Mouse (Mus musculus) forebrain, postnatal 0 days (tissue): ENCODE data around the gene Slc16a6. TPM values are rescaled to one million over a fixed set of nuclear protein-coding genes. Genes with fewer than 3 reads are reported as not detected.
A peak's percentile ranks its signal among the peaks of the same experiment; 100 is the strongest.

Experiments used
- ATAC-seq: fragments of 200-750 bp; cut with Nextera tagmentation; 2 replicates; pipeline ENCODE4 v1.8.0; 2017; ENCODE audit warnings: mild to moderate bottlenecking, moderate library complexity
- DNase-seq: peaks from one replicate; pipeline ENCODE4 v3.0.0-alpha.2; 2015
- H3K27ac ChIP-seq: fragments of 300-500 bp; sonication (generic); 2 replicates; pipeline ENCODE4 v1.5.1; 2014; ENCODE audit warnings: low read depth, mild to moderate bottlenecking, antibody characterized with exemption, low read length, moderate library complexity, mixed read lengths
- H3K27me3 ChIP-seq: fragments of 300-500 bp; sonication (generic); 2 replicates; pipeline ENCODE4 v1.6.1; 2014; ENCODE audit warnings: mild to moderate bottlenecking, low read length, mixed read lengths; ENCODE audit not compliant: insufficient read depth
- H3K36me3 ChIP-seq: fragments of 300-500 bp; sonication (generic); 2 replicates; pipeline ENCODE4 v1.6.1; 2014; ENCODE audit warnings: mild to moderate bottlenecking, moderate library complexity; ENCODE audit not compliant: insufficient read depth
- H3K4me1 ChIP-seq: fragments of 300-500 bp; sonication (generic); 2 replicates; pipeline ENCODE4 v1.6.1; 2014; ENCODE audit warnings: antibody characterized with exemption; ENCODE audit not compliant: insufficient read depth
- H3K4me2 ChIP-seq: fragments of 300-500 bp; sonication (generic); 2 replicates; pipeline ENCODE4 v1.6.1; 2014; ENCODE audit warnings: low read depth, mild to moderate bottlenecking, moderate library complexity
- H3K4me3 ChIP-seq: fragments of 300-500 bp; sonication (generic); 2 replicates; pipeline ENCODE4 v1.5.1; 2014; ENCODE audit warnings: low read depth, low read length, mixed read lengths
- H3K9ac ChIP-seq: fragments of 300-500 bp; sonication (generic); 2 replicates; pipeline ENCODE4 v1.6.1; 2014; ENCODE audit warnings: mild to moderate bottlenecking
- H3K9me3 ChIP-seq: fragments of 300-500 bp; sonication (generic); 2 replicates; pipeline ENCODE4 v1.6.1; 2016; ENCODE audit warnings: low read length
- CTCF ChIP-seq: sonication (generic); IDR thresholded peaks from 2 replicates; pipeline ENCODE4 v1.5.1; 2016; ENCODE audit warnings: antibody characterized with exemption, control low read depth, low read depth
- WGBS: fragments of 180-500 bp; shearing (Covaris S2); extraction: QIAGEN DNeasy Blood & Tissue Kit; methylation state at CpG from one replicate; pipeline ENCODE4 v1.1.7; 2014; 5-methylcytosine and 5-hydroxymethylcytosine counted together
- polyA plus RNA-seq: library from polyadenylated mRNA; unstranded; fragments of >200 nt; fragmentation: Nextera tagmentation; extraction: Ambion mirVana; gene quantifications from 2 replicates; pipeline ENCODE4 v1.2.1, GENCODE M21; 2015
- total RNA-seq: library from RNA; depleted of rRNA; stranded (reverse); fragments of >200 nt; gene quantifications from 2 replicates; pipeline ENCODE4 v1.2.3, GENCODE M21; 2014

The Slc16a6 gene
- total and polyA plus RNA-seq, 2 experiments from 2014 or later, result 6.9 to 9.8 TPM

- H3K4me2 ChIP-seq, result no peak overlapping the region
- no peak for TF ChIP-seq CTCF
- H3K9ac ChIP-seq, result no peak overlapping the region
- H3K4me1 ChIP-seq, result no peaks in the 10 kb centered on the region
- DNase-seq, result no peak
- H3K36me3 ChIP-seq, result no peaks in the 10 kb centered on the region
- no peaks in the 10 kb centered on the region; the same call in 1 of the 2 replicates for H3K27me3 ChIP-seq
- ATAC-seq, result no peak
- 86% methylated on average over 15 of the region's 15 CpGs for WGBS
- no peaks in the 10 kb centered on the region for H3K9me3 ChIP-seq
- no peak overlapping the region for H3K27ac ChIP-seq
- no peak overlapping the region for H3K4me3 ChIP-seq
Measured at GRCm38 (mm10) chr11:109485398-109486045, 12.1 kb upstream of the Slc16a6 start.

DNA sequence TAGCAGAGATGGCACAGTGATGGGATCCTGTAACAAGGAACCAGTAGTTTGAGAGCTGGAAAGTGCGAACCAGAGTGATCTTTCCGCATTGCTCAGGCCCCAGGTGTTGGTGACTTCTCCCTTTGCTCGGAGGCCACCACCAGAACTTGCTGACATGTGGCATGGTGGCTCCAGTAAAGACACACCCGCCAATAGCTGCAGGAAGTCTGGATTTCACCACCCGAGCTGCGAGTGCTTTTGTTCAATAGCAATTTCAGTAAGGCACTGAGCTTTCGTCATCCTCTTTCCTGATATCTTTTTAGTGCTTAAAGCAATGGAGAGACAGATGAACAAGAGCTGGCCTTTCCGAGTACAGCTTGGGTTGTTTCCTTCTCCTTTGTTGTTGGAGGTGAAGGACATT is 7.0 kb upstream of the Slc16a6 start:
- no peak overlapping the region for H3K4me2 ChIP-seq
- H3K4me1 ChIP-seq, result no peaks in the 10 kb centered on the region
- H3K36me3 ChIP-seq, result no peaks in the 10 kb centered on the region
- H3K27me3 ChIP-seq, result no peaks in the 10 kb centered on the region; the same call in 1 of the 2 replicates
- H3K9ac ChIP-seq, result no peak overlapping the region
- TF ChIP-seq CTCF, result no peak
- 83% methylated on average over 8 of the region's 8 CpGs for WGBS
- DNase-seq (no peak), ATAC-seq (no peak)
- no peak overlapping the region for H3K27ac ChIP-seq
- H3K9me3 ChIP-seq, result no peaks in the 10 kb centered on the region
- H3K4me3 ChIP-seq, result no peak overlapping the region

GRCm38 (mm10) chr11:109479575-109480285 is 6.3 kb upstream of the Slc16a6 start:
- no peaks in the 10 kb centered on the region for H3K4me1 ChIP-seq
- no peaks in the 10 kb centered on the region for H3K9me3 ChIP-seq
- 42% methylated on average over 16 of the region's 16 CpGs for WGBS
- no peaks in the 10 kb centered on the region for H3K36me3 ChIP-seq
- H3K27ac ChIP-seq, result no peak overlapping the region
- ATAC-seq, result no peak
- no peak for DNase-seq
- no peak for TF ChIP-seq CTCF
- H3K4me2 ChIP-seq, result no peak overlapping the region
- no peak overlapping the region for H3K4me3 ChIP-seq
- H3K27me3 ChIP-seq, result no peaks in the 10 kb centered on the region; the same call in 1 of the 2 replicates
- H3K9ac ChIP-seq, result no peak overlapping the region

GRCm38 (mm10) chr11:109477606-109478380 is 4.4 kb upstream of the Slc16a6 start:
- H3K27ac ChIP-seq, result no peak overlapping the region
- H3K4me3 ChIP-seq, result no peak overlapping the region
- no peak overlapping the region for H3K4me2 ChIP-seq
- H3K27me3 ChIP-seq, result no peaks in the 10 kb centered on the region; the same call in 1 of the 2 replicates
- ATAC-seq (no peak), DNase-seq (no peak)
- no peaks in the 10 kb centered on the region for H3K36me3 ChIP-seq
- H3K4me1 ChIP-seq, result no peaks in the 10 kb centered on the region
- H3K9ac ChIP-seq, result no peak overlapping the region
- no peak for TF ChIP-seq CTCF
- WGBS, result 56% methylated on average over 16 of the region's 16 CpGs
- H3K9me3 ChIP-seq, result no peaks in the 10 kb centered on the region

DNA sequence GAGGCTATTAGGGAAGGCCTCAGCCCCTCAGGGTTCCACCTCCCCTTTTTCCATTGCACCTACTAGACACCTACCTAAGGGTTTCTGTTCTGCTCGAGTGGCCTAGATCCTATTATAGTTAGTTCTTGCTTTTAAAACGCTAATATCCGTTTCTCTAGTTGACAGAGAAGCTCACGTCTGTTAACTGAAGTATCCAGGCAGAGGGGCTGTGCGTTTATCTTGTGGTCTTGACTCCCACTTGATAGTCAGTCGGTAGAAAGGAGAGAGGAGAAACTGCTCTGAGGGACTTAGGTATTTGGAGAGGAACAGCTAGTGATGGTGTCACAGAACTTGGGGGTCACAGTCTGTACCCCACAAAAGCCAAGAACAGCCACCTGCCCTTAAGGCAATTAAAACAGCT is 3.3 kb upstream of the Slc16a6 start:
- no peak for DNase-seq
- 28% methylated on average over 6 of the region's 6 CpGs for WGBS
- H3K4me2 ChIP-seq, result no peak overlapping the region
- TF ChIP-seq CTCF, result no peak
- H3K36me3 ChIP-seq, result no peaks in the 10 kb centered on the region
- no peak overlapping the region for H3K4me3 ChIP-seq
- peaks cover 5% of the 10 kb centered on the region; the same call in 1 of the 2 replicates for H3K27me3 ChIP-seq
- no peak for ATAC-seq
- H3K4me1 ChIP-seq, result no peaks in the 10 kb centered on the region; the same call in 1 of the 2 replicates
- H3K9me3 ChIP-seq, result no peaks in the 10 kb centered on the region
- no peak overlapping the region for H3K27ac ChIP-seq
- H3K9ac ChIP-seq, result no peak overlapping the region

GRCm38 (mm10) chr11:109476241-109476640 is 2.8 kb upstream of the Slc16a6 start:
- Histone ChIP-seq H3K27me3 (peaks cover 5% of the 10 kb centered on the region; the same call in 1 of the 2 replicates), H3K9me3 (no peaks in the 10 kb centered on the region), H3K27ac (no peak overlapping the region), H3K36me3 (no peaks in the 10 kb centered on the region), H3K4me2 (no peak overlapping the region), H3K4me1 (no peaks in the 10 kb centered on the region; the same call in 1 of the 2 replicates), H3K9ac (no peak overlapping the region), H3K4me3 (no peak overlapping the region)
- peak; percentile 20 for DNase-seq
- no peak for TF ChIP-seq CTCF
- no peak for ATAC-seq
- WGBS, result 23% methylated on average over 2 of the region's 2 CpGs
